Mouse (Mus musculus): ENCODE data around the gene Vcp. TPM values are rescaled to one million over a fixed set of nuclear protein-coding genes. Genes with fewer than 3 reads are reported as not detected.

The Vcp gene
- polyA plus RNA-seq (2015; fragmentation: Nextera tagmentation; extraction: Ambion mirVana): 248 and 385 TPM in 2 replicates

DNA sequence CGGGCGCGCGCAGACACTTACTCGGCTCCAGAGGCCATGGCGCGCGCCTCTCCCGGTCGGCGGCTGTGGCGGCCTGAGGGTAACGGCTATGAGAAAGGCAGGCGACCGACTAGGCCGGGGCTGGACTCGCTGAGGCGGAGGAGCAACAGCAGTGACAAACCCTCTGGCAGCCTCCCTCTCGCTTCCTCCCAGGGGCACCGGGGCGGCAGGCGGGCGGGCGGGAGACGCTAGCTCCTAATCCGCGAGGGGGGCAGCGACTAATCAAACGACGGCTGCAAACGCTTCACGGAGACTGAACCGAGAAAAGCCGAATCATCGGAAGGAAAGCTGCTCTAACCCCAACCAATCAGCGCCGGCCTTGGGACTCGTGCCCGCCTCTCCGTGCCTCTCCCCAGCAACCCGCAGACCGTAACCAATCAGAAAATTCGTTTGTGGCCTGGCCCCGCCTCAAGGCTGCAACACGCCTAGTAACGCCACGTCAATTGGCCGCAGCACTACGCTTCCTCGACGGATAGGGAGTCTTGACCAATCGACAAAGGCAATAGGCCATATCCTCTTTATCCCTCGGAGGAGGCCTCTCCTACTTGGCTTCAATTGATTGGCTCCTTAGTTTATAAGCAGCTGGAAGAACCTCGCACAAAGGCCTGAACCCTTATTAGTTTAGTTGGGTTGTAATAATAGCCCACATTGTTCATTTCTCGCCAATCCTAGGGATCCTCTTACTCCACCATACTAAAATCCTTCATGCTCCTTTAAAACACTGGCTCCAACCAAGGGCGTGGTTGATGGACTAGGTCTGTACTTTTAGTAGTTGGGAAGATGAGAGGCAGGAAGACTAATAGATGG, at the start of gene Vcp:
Gene Vcp (minus strand): TSS at position 367 of the 846 bp plus-strand sequence.

DNA sequence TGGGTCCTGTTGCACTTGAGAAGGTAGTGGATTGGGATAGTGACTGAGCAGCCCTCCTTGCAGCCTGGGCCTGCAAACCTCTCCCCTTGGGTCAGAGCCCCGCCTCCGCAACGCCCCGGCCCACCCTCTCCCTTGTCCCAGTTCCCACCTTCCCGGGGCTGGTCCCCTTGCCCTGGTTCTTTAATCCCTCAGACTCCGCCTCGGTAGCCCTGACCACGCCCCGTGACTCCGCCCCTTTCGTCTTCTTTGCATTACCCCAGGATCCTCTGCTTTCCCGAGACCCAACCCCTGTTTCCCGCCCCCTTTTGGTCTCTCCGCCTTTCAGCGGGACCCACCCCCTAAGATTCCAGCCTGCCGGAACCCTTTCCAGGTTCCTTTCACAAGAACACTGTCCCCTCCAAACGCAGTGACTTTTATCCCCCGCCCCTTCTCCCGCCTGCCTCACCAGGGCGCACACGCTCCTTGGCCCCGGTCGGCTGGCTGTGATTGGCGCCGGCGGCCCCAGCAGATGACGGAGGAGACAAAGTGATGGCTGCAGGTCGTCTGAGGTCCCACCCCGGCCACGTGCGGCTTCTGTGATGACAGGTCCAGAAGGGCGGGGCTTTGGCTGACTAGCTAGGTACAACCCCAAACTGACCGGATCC, 45.5 kb upstream of the Vcp start, which contains the start of gene Fam214b:
Gene Fam214b (minus strand): TSS at position 562 of the 644 bp plus-strand sequence.

DNA sequence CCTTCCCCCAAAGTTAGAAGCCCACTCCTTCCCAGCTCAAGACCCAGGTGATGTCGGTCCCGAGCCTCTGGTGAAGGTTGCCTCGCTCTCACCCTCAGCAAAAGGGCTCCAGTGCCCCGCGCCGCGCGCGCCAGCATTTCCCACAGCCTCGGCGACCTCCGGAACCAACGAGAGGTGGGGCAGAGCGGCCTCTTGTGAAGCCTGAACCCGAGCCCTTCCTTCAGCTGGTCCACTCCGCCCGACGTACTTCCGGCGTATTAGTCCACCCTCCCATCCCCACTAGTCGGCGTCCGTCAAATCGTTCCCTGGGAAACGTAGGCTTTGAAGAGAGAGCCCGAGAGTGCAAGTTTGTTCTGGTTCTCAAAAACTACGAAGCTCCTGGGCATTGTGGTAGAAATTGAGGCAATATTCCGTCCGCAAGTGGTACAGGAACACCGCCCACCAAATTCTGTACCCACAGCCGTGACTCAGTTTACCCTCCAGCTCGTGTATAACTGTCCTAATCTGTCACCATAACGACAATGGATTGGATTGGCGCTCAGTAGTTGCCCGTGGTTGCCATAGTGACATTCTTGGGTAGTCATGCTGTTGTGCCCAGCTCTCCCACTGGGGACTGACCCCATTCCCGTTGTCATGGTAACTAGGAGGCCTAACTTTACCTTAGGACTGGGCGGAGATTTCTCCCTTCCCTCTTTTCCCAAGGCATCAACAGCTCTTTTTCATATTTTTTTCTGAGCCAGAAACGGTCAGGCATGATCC, 31.1 kb upstream of the Vcp start, which contains the start of gene Stoml2:
Gene Stoml2 (minus strand): TSS at position 474 of the 759 bp plus-strand sequence.

DNA sequence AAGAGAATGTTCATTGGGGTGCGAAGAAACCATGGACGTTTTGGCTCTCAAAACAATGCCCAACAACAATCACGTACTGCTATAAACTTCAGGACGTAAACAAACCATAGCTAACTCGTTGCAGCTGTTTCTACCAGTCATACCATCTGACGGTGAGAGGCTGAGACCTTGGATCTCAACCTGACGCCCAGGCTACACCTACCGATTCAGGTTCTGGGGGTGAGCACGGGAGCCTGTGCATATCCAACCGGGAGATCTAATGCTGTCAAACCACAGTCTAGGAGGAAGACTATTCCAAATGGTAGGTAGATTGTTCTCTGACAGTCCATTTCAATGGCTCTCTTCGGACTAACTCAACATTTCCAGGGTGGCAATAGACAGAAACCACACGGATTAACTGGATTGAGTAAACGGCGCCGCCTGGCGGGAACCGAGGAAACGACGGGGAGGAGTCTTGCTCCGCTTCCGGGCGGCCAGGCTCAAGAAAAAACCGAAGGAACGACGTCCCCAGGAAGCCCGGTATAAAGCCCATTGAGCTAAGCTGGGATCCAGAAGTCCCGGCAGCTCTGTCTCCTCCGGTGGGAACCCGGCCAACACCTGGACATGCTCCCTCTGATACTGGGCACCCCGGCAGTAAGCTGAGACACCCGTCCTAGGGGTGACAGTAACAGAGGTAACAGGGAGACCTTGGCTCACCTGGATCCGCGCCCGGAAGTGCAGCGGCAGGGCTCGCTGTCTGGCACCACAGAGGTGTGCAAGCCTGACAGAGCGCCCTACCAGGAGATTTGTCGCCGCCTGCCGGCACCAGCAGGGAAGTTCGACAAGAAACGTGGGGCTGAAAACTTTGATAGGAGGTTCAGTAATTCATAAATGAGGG, 25.0 kb upstream of the Vcp start, which contains the start of gene Pigo:
Gene Pigo (minus strand): TSS at position 736 of the 877 bp plus-strand sequence.

DNA sequence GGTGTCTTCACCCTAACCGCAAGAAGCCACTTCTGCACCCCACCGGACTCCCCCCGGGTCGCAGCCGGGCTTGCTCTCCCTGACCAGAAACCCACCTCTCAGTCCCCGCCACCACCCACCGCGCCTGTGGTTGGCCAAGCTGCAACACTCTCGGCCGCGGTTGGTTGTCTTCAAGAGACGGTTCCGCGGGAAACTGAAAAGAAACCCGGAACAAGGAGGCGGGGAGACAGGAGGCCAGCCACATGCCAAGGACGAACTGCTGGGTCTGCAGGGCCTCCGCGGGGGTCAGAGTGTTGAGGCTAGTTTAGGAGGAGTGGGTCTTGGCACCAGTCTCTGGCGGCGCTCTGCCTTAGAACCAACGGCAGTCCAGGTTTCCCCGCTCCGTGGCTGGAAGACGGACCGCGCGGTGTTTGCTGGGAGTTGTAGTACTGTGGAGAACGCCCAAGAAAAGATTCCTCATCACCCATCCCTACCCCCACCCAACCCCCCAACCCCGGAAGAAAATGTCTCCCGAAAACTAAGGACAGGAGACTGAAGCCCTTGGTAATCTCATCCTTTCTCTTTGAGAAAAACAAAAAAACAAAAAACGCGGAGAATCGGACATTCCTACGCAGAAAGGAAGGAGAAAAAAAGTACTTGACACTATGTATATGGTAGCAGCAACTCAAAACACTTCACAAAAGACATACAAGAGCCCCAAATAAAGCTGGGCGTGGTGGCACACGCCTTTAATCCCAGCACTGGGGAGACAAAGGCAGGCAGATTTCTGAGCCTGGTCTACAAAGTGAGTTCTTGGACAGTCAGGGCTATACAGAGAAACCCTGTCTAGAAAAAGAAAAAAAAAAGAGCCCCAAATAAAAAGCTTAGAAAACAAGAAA, 10.1 kb upstream of the Vcp start, which contains the start of gene Fancg:
Gene Fancg (minus strand): TSS at position 346 of the 878 bp plus-strand sequence.

DNA sequence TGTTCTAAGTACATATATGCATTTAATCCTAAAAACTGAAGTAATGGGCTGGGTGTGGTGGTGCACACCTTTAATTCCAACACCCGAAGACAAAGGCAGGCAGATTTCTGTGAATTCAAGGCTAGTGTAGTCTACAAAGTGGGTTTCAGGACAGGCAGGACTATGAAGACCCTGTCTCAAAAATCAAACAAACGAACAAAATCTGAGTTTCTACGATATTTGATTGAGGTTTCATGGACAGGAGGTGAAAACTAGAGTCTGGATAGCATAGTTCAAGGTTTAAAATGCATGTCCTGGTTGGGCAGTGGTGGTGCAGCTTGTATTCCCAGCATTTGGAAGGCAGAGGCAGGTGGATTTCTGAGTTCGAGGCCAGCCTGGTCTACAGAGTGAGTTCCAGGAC, 31.0 kb downstream of the Vcp start, which contains the start of gene 1700022I11Rik:
Gene 1700022I11Rik (plus strand): TSS at position 301 of the 400 bp plus-strand sequence.

DNA sequence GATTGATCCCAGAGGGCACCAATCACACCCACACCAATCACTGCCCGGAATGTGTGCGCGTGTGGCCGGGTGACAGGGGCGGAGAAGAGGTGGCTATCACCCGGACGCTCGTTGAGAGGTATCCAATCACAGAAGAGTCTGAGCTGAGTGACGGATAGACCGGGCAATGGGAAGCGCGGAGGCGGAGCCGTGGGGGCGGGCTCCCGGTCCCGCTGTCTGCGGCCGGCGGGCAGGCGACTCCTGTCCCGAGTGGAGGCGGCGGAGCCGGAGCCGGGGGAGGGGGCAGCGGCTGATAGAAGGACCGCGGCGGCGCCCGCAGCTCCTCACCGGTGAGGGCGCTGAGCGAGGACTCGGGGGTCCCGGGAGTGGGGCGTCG, 50.6 kb downstream of the Vcp start, which contains the start of gene Dnajb5:
Gene Dnajb5 (plus strand): TSS at position 139 of the 376 bp plus-strand sequence.

Other genes with a start within 250 kb of the Vcp start
- gene Ccl19, start 243.9 kb downstream of the Vcp start, polyA plus RNA-seq (2015; fragmentation: Nextera tagmentation; extraction: Ambion mirVana): 0.26 and 0.38 TPM in 2 replicates
- gene Ccl21a, start 226.5 kb downstream of the Vcp start, polyA plus RNA-seq (2015; fragmentation: Nextera tagmentation; extraction: Ambion mirVana): 5.0 and 15.3 TPM in 2 replicates
- gene Fam205a1, start 146.6 kb downstream of the Vcp start, polyA plus RNA-seq (2015; fragmentation: Nextera tagmentation; extraction: Ambion mirVana): 0.06 TPM in 1 of 2 replicates, not detected in the other
- 0.09 and 0.28 TPM in 2 replicates for gene Gm12394, start 143.7 kb downstream of the Vcp start, polyA plus RNA-seq (2015; fragmentation: Nextera tagmentation; extraction: Ambion mirVana)
- gene Fam205c, start 126.3 kb downstream of the Vcp start, polyA plus RNA-seq (2015; fragmentation: Nextera tagmentation; extraction: Ambion mirVana): 0.24 and 0.95 TPM in 2 replicates
- 1.3 and 3.7 TPM in 2 replicates for gene Phf24, start 83.8 kb downstream of the Vcp start, polyA plus RNA-seq (2015; fragmentation: Nextera tagmentation; extraction: Ambion mirVana)
- 6.4 and 7.8 TPM in 2 replicates for gene Dnajb5, start 50.7 kb downstream of the Vcp start, polyA plus RNA-seq (2015; fragmentation: Nextera tagmentation; extraction: Ambion mirVana)
- 0.25 and 0.59 TPM in 2 replicates for gene 1700022I11Rik, start 30.9 kb downstream of the Vcp start, polyA plus RNA-seq (2015; fragmentation: Nextera tagmentation; extraction: Ambion mirVana)
- 7.6 and 10.2 TPM in 2 replicates for gene Fancg, start 10.0 kb upstream of the Vcp start, polyA plus RNA-seq (2015; fragmentation: Nextera tagmentation; extraction: Ambion mirVana)
- 9.7 and 11.1 TPM in 2 replicates for gene Pigo, start 25.3 kb upstream of the Vcp start, polyA plus RNA-seq (2015; fragmentation: Nextera tagmentation; extraction: Ambion mirVana)
- gene Stoml2, start 31.2 kb upstream of the Vcp start, polyA plus RNA-seq (2015; fragmentation: Nextera tagmentation; extraction: Ambion mirVana): 260 and 353 TPM in 2 replicates
- 8.2 and 14.9 TPM in 2 replicates for gene Fam214b, start 45.7 kb upstream of the Vcp start, polyA plus RNA-seq (2015; fragmentation: Nextera tagmentation; extraction: Ambion mirVana)
- 2.6 and 3.0 TPM in 2 replicates for gene Unc13b, start 58.4 kb upstream of the Vcp start, polyA plus RNA-seq (2015; fragmentation: Nextera tagmentation; extraction: Ambion mirVana)

All from adrenal gland, postnatal 0 days (tissue).